Mouse (Mus musculus) midbrain, embryonic 14.5 days (tissue): ENCODE results near the gene Harbi1. TPM values are rescaled to one million over a fixed set of nuclear protein-coding genes. Genes with fewer than 3 reads are reported as not detected.

Experiments
- ATAC-seq: fragments of 200-750 bp; cut with Nextera tagmentation; 2 replicates; pipeline ENCODE4 v1.8.0; 2017; ENCODE audit warnings: moderate number of reproducible peaks, moderate library complexity; ENCODE audit not compliant: low FRiP score, low TSS enrichment
- DNase-seq: peaks from one replicate; pipeline ENCODE4 v3.0.0-alpha.2; 2015
- H3K27ac ChIP-seq: fragments of 300-500 bp; sonication (generic); replicated peaks from 2 replicates; pipeline ENCODE4 v1.5.1; 2014; ENCODE audit warnings: mild to moderate bottlenecking, low read depth, low read length, moderate library complexity
- H3K27me3 ChIP-seq: fragments of 300-500 bp; sonication (generic); 2 replicates; pipeline ENCODE4 v1.6.1; 2014; ENCODE audit warnings: low read length, control low read depth, mixed read lengths; ENCODE audit not compliant: control insufficient read depth, insufficient read depth
- H3K36me3 ChIP-seq: fragments of 300-500 bp; sonication (generic); 2 replicates; pipeline ENCODE4 v1.6.1; 2014; ENCODE audit warnings: low read length, control low read depth; ENCODE audit not compliant: control insufficient read depth, insufficient read depth
- H3K4me1 ChIP-seq: fragments of 300-500 bp; sonication (generic); 2 replicates; pipeline ENCODE4 v1.6.1; 2014; ENCODE audit warnings: mild to moderate bottlenecking, antibody characterized with exemption, low read length, control low read depth; ENCODE audit not compliant: control insufficient read depth, insufficient read depth
- H3K4me2 ChIP-seq: fragments of 300-500 bp; sonication (generic); 2 replicates; pipeline ENCODE4 v1.6.1; 2014; ENCODE audit warnings: mild to moderate bottlenecking, low read length, moderate library complexity
- H3K4me3 ChIP-seq: fragments of 300-500 bp; sonication (generic); replicated peaks from 2 replicates; pipeline ENCODE4 v1.5.1; 2014; ENCODE audit warnings: low read depth, low read length
- H3K9ac ChIP-seq: fragments of 300-500 bp; sonication (generic); replicated peaks from 2 replicates; pipeline ENCODE4 v1.6.1; 2014; ENCODE audit warnings: mild to moderate bottlenecking, low read length, moderate library complexity
- H3K9me3 ChIP-seq: fragments of 300-500 bp; sonication (generic); 2 replicates; pipeline ENCODE4 v1.6.1; 2016; ENCODE audit warnings: low read length, control low read depth, mixed read lengths; ENCODE audit not compliant: control insufficient read depth
- WGBS: fragments of 180-500 bp; shearing (Covaris S2); extraction: QIAGEN DNeasy Blood & Tissue Kit; methylation state at CpG from one replicate; pipeline ENCODE4 v1.1.7; 2014; 5-methylcytosine and 5-hydroxymethylcytosine counted together
- polyA plus RNA-seq: library from polyadenylated mRNA; unstranded; fragments of >200 nt; fragmentation: Nextera tagmentation; extraction: Ambion mirVana; gene quantifications from 2 replicates; pipeline ENCODE4 v1.2.1, GENCODE M21; 2014

Harbi1 gene
- polyA plus RNA-seq = 12.0 and 18.2 TPM in 2 replicates

DNA sequence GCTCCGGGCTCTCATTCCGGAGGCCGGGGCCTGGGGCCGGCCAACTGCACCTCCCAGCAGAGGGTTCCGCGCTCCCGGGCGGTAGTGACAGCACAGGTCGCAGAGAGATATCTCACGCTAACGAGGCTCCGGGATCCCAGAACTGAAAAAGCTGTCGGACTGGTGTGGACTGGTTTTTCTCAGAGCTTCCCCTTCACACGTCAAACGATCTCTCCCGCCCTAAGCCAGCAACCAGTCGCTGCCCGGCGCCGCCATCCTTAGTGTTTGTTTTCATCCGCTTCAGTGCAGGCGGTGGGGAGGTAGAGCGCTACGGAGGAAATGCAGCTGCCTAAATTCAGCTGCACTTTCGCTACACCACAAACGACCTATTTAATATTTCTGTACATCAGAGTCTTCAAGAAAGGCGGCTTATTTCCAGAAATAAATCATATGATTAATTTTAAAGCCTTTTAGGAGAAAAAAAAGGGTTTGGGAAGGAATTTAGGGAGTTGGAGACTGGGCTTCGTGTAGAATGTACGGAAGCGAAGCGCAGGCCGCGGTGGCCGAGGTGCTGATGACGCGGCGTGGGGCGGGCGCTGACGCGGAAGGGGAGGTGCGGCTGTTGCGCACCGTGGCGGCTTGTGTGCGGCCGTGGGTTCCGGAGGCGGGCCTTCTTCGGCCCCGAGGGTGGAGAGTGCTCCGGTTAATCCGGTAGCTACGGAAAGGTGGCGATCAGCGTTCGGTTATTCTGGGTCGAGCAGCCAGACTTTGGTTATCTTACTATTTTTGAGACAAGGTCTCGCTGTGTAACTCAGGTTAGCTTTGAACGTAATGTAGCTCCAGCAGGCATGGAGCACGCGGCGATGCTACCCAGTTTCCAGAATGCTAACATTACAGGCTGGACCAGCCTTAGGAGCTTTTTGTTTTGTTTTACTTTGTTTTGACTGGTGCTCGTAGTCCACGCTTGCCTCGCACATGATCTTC lies at the start of gene Harbi1, which contains the start of gene Atg13:
TSS of gene Harbi1 (plus strand) at position 581 of the 963 bp plus-strand sequence.
TSS of gene Atg13 (minus strand) at position 305 of the 963 bp plus-strand sequence.
- H3K4me2 ChIP-seq = peak within 1 kb of the TSS; percentile 86
- peak within 1 kb of the TSS; percentile 83 for H3K27ac ChIP-seq
- no peaks in the 10 kb centered on the region for H3K27me3 ChIP-seq
- no peaks in the 10 kb centered on the region for H3K36me3 ChIP-seq
- peak; percentile 99 for ATAC-seq
- DNase-seq = peak; percentile 97
- WGBS = under 1% methylated on average over 66 of the region's 66 CpGs
- H3K4me3 ChIP-seq = peak within 1 kb of the TSS; percentile 93
- peak within 1 kb of the TSS; percentile 80 for H3K9ac ChIP-seq
- no peaks in the 10 kb centered on the region for H3K9me3 ChIP-seq
- H3K4me1 ChIP-seq = peaks cover 16% of the 10 kb centered on the region

DNA sequence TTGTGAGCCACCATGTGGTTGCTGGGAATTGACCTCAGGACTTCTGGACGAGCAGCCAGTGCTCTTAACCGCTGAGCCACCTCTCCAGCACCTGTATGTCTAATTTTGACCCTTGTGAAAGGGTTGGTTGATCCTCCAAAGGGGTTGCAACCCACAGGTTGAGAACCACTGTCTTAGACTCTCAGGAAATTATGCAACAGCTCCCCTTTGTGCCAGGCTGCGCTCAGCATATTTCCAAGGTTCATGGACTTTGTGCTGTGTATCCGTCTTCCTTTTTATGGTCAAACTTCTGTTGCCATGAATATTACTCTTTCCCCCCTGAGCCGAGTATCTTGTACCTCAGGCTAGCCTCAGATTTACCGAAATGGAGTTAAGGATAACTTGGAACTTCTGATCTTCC lies 49.7 kb upstream of the Harbi1 start:
- 94% methylated on average over 6 of the region's 6 CpGs for WGBS
- H3K9ac ChIP-seq = no peak overlapping the region
- H3K4me3 ChIP-seq = no peak overlapping the region
- no peak overlapping the region for H3K4me2 ChIP-seq
- ATAC-seq = no peak
- peaks cover 86% of the 10 kb centered on the region for H3K36me3 ChIP-seq
- no peak overlapping the region for H3K27ac ChIP-seq
- no peak for DNase-seq
- H3K9me3 ChIP-seq = no peaks in the 10 kb centered on the region
- no peaks in the 10 kb centered on the region for H3K27me3 ChIP-seq
- no peaks in the 10 kb centered on the region for H3K4me1 ChIP-seq

DNA sequence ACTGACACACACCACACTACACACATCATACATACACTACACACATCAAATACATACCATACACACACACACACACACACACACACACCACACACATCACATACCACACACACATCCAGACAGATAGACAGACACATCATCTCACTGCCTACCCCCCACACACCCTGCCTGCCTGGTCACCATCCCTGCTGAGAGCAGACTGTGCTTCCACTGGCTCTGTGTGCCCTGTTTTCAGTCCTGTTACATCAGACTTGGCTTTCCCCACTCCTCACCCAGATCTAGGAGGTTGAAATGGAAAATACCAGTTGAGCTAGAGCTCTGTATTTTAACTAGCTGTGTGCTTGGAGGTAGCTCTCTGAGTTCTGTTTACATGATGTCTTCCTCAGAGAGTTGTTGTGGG lies 45.9 kb upstream of the Harbi1 start:
- no peak overlapping the region for H3K27ac ChIP-seq
- DNase-seq (no peak), ATAC-seq (no peak)
- no peaks in the 10 kb centered on the region for H3K27me3 ChIP-seq
- no peak overlapping the region for H3K9ac ChIP-seq
- no peaks in the 10 kb centered on the region for H3K9me3 ChIP-seq
- peaks cover 85% of the 10 kb centered on the region for H3K36me3 ChIP-seq
- no peak overlapping the region for H3K4me2 ChIP-seq
- H3K4me3 ChIP-seq = no peak overlapping the region
- H3K4me1 ChIP-seq = no peaks in the 10 kb centered on the region

DNA sequence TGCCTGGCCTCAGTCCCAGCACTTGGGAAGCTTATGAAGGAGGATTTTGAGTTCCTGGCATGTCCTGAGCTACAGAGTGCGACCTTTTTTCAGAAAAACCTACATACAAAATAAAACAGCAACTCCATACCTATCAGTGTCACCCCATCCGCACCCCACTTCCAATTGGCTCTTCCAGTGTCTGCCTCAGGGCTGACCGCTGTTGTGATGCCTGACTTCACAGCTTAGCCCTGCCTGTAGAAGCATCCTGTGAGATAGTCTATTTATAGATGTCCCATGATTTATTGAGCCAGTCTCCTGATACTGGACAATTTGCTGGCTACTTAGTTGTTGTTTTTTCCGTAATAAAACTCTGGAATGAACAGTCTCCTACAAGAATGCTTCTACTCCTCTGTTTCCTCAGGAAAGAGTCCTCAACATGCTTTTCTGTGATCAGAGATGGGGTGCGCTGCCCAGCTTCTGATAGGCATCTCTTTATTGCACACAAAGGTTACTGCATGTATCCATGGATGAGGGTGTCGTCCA lies 44.2 kb upstream of the Harbi1 start:
- ATAC-seq (no peak), DNase-seq (no peak)
- H3K4me1 ChIP-seq = no peaks in the 10 kb centered on the region
- H3K9me3 ChIP-seq = no peaks in the 10 kb centered on the region
- H3K27me3 ChIP-seq = no peaks in the 10 kb centered on the region
- no peak overlapping the region for H3K9ac ChIP-seq
- H3K27ac ChIP-seq = no peak overlapping the region
- peaks cover 90% of the 10 kb centered on the region for H3K36me3 ChIP-seq
- WGBS = 96% methylated on average over 6 of the region's 6 CpGs
- no peak overlapping the region for H3K4me3 ChIP-seq
- no peak overlapping the region for H3K4me2 ChIP-seq

DNA sequence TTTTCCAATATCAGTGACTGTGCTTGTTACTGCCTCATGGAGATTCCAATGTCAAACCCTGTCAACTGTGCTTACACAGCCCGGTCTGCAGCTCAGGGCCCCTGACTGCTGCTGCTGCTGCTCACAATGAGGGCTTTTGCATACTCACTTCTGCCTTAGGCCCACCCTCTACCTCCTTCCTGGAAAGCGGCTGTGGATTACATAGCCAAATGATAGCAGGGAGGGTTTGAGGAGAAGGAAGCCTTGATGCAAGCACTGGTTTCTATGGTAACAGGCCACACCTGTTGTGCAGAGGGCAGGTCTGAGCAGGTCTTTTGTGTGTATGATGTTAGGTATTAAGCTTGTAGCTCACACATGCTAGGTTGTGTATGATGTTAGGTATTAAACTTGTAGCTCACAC lies 42.9 kb upstream of the Harbi1 start:
- Histone ChIP-seq H3K4me3 (no peak overlapping the region), H3K9me3 (no peaks in the 10 kb centered on the region), H3K36me3 (peaks cover 88% of the 10 kb centered on the region), H3K9ac (no peak overlapping the region), H3K4me1 (no peaks in the 10 kb centered on the region), H3K4me2 (no peak overlapping the region), H3K27me3 (no peaks in the 10 kb centered on the region), H3K27ac (no peak overlapping the region)
- 84% methylated on average over 2 of the region's 2 CpGs for WGBS
- DNase-seq = no peak
- ATAC-seq = no peak

DNA sequence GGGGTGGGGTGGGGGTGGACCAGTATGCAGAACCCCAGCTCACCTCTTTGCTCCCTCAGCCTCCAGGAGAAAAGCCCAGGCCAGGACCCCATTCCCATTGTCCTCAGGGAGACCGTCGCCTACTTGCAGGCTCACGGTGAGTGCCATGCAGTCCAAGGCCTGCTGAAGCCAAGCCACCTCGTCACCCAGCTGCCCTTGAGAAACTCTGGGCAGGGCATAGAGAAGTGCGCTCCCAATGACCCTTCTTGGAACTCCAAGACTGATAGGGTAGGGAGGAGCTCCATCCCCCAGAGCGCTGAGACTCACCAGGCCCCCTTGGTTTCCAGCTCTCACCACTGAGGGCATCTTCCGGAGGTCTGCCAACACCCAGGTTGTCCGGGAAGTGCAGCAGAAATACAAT lies 41.3 kb upstream of the Harbi1 start:
- no peak for ATAC-seq
- Histone ChIP-seq H3K4me2 (no peak overlapping the region), H3K4me3 (no peak overlapping the region), H3K4me1 (no peaks in the 10 kb centered on the region), H3K9ac (no peak overlapping the region), H3K27ac (no peak overlapping the region), H3K27me3 (no peaks in the 10 kb centered on the region), H3K9me3 (no peaks in the 10 kb centered on the region), H3K36me3 (peaks cover 86% of the 10 kb centered on the region)
- WGBS = 93% methylated on average over 8 of the region's 8 CpGs
- DNase-seq = no peak

DNA sequence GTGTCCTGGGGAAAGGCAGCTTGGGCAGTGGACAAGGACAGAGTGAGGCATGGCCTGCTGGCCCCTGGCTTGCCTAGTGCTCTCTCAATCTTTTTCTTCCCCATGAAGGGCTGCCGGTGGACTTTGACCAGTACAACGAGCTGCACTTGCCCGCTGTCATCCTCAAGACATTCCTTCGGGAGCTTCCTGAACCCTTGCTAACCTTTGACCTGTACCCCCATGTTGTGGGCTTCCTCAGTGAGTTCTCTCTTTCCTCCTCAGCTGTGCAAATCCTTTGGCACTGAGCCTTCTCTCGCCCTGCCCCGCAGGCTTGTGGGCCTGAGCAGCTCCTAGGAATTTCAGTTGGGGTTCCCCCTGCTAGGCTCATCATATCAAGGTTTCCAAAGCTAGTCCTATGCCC lies 40.6 kb upstream of the Harbi1 start:
- ATAC-seq (no peak), DNase-seq (no peak)
- Histone ChIP-seq H3K27me3 (no peaks in the 10 kb centered on the region), H3K4me2 (no peak overlapping the region), H3K4me1 (no peaks in the 10 kb centered on the region), H3K4me3 (no peak overlapping the region), H3K9ac (no peak overlapping the region), H3K36me3 (peaks cover 87% of the 10 kb centered on the region), H3K27ac (no peak overlapping the region), H3K9me3 (no peaks in the 10 kb centered on the region)
- WGBS = 95% methylated on average over 6 of the region's 6 CpGs

DNA sequence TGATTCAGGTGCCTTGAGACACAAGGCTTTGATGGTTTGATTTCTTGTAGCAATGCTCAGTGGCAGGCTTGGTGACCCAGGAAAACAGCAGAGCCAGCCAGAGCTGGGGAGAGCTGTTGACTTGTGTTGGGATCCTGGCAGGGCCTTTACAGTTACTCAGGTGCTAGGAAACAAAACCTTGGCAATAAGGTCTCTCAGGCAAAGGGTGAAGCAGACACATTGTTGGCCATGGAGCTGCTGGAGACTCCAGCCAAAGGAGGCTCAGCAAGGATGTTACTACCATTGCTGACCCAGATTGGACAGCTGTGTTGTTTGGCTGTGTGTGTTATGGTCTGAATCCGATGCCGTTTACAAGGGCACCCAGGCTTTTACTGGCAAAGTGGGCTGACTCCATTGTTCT lies 37.1 kb upstream of the Harbi1 start:
- no peak overlapping the region for H3K4me3 ChIP-seq
- DNase-seq (no peak), ATAC-seq (no peak)
- H3K4me1 ChIP-seq = no peaks in the 10 kb centered on the region
- H3K27me3 ChIP-seq = no peaks in the 10 kb centered on the region
- no peak overlapping the region for H3K4me2 ChIP-seq
- H3K36me3 ChIP-seq = peaks cover 90% of the 10 kb centered on the region
- WGBS = 84% methylated on average over 2 of the region's 2 CpGs
- H3K9me3 ChIP-seq = no peaks in the 10 kb centered on the region
- H3K9ac ChIP-seq = no peak overlapping the region
- no peak overlapping the region for H3K27ac ChIP-seq

DNA sequence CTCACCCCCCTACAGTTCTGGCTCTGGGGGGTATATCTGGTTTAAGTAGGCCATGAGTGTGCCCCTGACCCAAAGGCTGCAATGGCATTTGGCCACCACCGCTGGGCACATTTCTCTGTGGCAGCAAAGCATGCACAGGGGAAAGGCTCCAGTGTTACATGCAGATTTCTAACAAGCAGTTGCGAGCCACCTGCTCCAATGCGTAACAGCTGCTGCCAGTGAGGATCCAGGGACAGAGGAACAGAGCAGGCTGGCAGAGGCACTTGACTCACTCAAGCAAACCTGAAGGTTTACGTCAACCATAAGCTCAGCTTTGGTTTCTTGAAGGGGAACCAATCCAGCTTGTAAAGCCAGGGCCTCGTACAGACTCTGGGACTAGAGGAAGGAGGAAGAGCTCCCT lies 35.8 kb upstream of the Harbi1 start:
- no peaks in the 10 kb centered on the region for H3K4me1 ChIP-seq
- WGBS = 87% methylated on average over 5 of the region's 5 CpGs
- no peak overlapping the region for H3K4me2 ChIP-seq
- no peak overlapping the region for H3K27ac ChIP-seq
- H3K36me3 ChIP-seq = peaks cover 89% of the 10 kb centered on the region
- ATAC-seq (no peak), DNase-seq (no peak)
- no peaks in the 10 kb centered on the region for H3K9me3 ChIP-seq
- no peak overlapping the region for H3K4me3 ChIP-seq
- no peak overlapping the region for H3K9ac ChIP-seq
- no peaks in the 10 kb centered on the region for H3K27me3 ChIP-seq
